Mouse (Mus musculus) lung, postnatal 25 days (tissue): ENCODE results near the gene Tas2r122.
"Not testable (repeated sequence)": the region's sequence is repeated elsewhere in the genome, so short reads cannot be mapped to it uniquely, and the experiment has no call there.

ENCODE experiments used
- DNase-seq: peaks from one replicate; pipeline ENCODE4 v3.0.0; 2022; ENCODE audit warnings: low spot score

The Tas2r122 gene

DNA sequence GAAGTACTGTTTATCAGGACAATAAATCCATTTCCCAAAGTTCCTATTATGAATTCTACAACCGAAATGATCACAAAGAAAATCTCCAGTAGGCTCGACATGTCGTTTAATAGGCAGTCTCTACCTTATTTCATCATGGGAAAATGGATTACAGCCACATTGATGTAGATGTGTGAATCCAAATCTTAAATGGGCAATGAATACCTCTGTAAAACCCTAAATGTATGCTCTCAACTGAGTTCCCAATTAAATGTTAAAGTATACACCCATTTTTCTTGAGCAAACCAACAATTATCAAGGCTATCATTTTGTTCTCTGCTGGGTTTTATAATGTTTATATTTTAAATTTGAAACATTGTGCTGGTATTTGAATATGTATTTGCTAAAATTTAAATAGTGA is at the start of gene Tas2r122:
TSS of gene Tas2r122 (minus strand) at position 101 of the 400 bp plus-strand sequence.
- DNase-seq = no peak

DNA sequence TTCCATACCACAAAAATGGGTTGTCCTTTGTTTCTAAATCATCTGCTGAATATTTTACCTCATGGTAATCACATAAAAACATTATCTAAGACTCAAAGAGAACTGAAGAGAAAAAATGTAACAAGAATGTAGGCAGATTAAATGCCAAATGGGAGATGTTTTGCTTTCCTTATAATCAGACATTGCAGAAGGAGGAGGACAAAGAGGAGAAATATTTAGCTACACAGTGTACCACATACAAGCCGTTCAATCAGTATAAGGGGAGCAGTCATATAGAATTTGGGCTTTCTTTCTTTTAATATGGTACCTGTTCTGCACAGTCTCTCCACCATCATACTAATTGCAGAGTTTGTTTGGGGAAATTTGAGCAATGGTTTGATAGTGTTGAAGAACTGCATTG is 42.7 kb upstream of the Tas2r122 start, which contains the start of gene Tas2r124:
TSS of gene Tas2r124 (plus strand) at position 301 of the 400 bp plus-strand sequence.
- DNase-seq = no peak

DNA sequence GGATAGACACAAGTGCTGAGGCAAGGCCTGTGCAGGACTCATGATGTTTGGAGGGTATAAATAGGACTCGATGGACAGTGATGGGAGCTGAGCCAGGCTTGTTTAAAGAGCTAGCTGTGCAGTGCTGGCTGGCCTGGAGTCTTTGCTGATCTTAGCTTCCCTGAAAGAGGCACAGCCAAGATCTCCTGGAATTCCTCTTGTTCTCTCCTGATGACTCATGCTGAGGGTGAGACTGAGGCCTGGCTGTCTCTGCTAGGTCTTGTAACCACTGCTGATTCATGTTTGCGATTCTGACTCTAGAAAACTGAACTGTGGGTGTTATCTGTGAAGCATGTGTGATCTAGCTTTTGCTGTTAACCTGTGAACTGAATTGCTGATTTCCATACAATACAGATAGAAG is 38.5 kb upstream of the Tas2r122 start:
- no peak for DNase-seq

- no peak for DNase-seq
Observed at GRCm38 (mm10) chr6:132737935-132738334, 26.2 kb upstream of the Tas2r122 start, which contains the start of gene Tas2r115. Gene Tas2r115 (minus strand): TSS chr6:132738035.

GRCm38 (mm10) chr6:132700907-132701306 is 10.8 kb downstream of the Tas2r122 start, which contains the start of gene Tas2r121:
Gene Tas2r121 (minus strand): TSS chr6:132701007.
- DNase-seq = no peak

GRCm38 (mm10) chr6:132691596-132691995 is 20.1 kb downstream of the Tas2r122 start:
- not testable (repeated sequence) for DNase-seq
